Mouse (Mus musculus) thymus, adult 2 months (tissue): Measurements from ENCODE around the gene Gdf1. TPM values are rescaled to one million over a fixed set of nuclear protein-coding genes. Genes with fewer than 3 reads are reported as not detected.

ENCODE experiments used
- DNase-seq: peaks from one replicate; pipeline ENCODE4 v3.0.0; 2021
- H3K27ac ChIP-seq: fragments of 200-500 bp; 2 replicates; pipeline ENCODE4 v1.5.1; 2012; ENCODE audit warnings: low read length, control low read depth; ENCODE audit not compliant: control insufficient read depth, insufficient read depth
- H3K27me3 ChIP-seq: fragments of 200-500 bp; 2 replicates; pipeline ENCODE4 v1.6.1; 2012; ENCODE audit warnings: mild to moderate bottlenecking, low read length, moderate library complexity, mixed read lengths; ENCODE audit not compliant: control insufficient read depth, insufficient read depth
- H3K36me3 ChIP-seq: fragments of 200-500 bp; 2 replicates; pipeline ENCODE4 v1.6.1; 2012; ENCODE audit warnings: mild to moderate bottlenecking, low read length, moderate library complexity; ENCODE audit not compliant: control insufficient read depth, insufficient read depth
- H3K4me1 ChIP-seq: fragments of 200-500 bp; replicated peaks from 2 replicates; pipeline ENCODE4 v1.6.1; 2012; ENCODE audit warnings: low read length; ENCODE audit not compliant: control insufficient read depth, insufficient read depth
- H3K4me3 ChIP-seq: fragments of 200-500 bp; 2 replicates; pipeline ENCODE4 v1.5.1; 2012; ENCODE audit warnings: mild to moderate bottlenecking, low read length, control low read depth, moderate library complexity; ENCODE audit not compliant: control insufficient read depth, insufficient read depth
- CTCF ChIP-seq: fragments of 200-500 bp; IDR thresholded peaks from 2 replicates; pipeline ENCODE4 v1.5.1; 2012; ENCODE audit warnings: mild to moderate bottlenecking, control low read depth, low read length, moderate library complexity, borderline replicate concordance; ENCODE audit not compliant: control insufficient read depth, poor library complexity, insufficient read depth; ENCODE audit errors: extremely low read depth
- POLR2A ChIP-seq: fragments of 200-500 bp; IDR thresholded peaks from 2 replicates; pipeline ENCODE4 v1.6.1; 2012; ENCODE audit warnings: mild to moderate bottlenecking, low read length, control low read depth, moderate library complexity; ENCODE audit not compliant: control insufficient read depth, poor library complexity, insufficient read depth; ENCODE audit errors: extremely low read depth
- WGBS: fragments of 180-500 bp; shearing (Covaris S2); methylation state at CpG from one replicate; pipeline ENCODE4 v1.1.7; 2018; 5-methylcytosine and 5-hydroxymethylcytosine counted together
- polyA plus RNA-seq: library from polyadenylated mRNA; depleted of rRNA; stranded (reverse); fragments of >200 nt; gene quantifications from 2 replicates; pipeline ENCODE4 v1.2.3, GENCODE M21; 2012

Gdf1 gene
- polyA plus RNA-seq, 1 experiment: 0.13 TPM

- DNase-seq: no peak
- Histone ChIP-seq H3K27me3 (no peaks in the 10 kb centered on the region), H3K36me3 (peaks cover 83% of the 10 kb centered on the region), H3K4me3 (no peak overlapping the region), H3K4me1 (no peaks in the 10 kb centered on the region), H3K27ac (no peak overlapping the region)
- TF ChIP-seq POLR2A (no peak), CTCF (no peak)
- 95% methylated on average over 7 of the region's 7 CpGs for WGBS
These were observed 11.0 kb downstream of the Gdf1 start for GRCm38 (mm10) chr8:70340659-70341058.

DNA sequence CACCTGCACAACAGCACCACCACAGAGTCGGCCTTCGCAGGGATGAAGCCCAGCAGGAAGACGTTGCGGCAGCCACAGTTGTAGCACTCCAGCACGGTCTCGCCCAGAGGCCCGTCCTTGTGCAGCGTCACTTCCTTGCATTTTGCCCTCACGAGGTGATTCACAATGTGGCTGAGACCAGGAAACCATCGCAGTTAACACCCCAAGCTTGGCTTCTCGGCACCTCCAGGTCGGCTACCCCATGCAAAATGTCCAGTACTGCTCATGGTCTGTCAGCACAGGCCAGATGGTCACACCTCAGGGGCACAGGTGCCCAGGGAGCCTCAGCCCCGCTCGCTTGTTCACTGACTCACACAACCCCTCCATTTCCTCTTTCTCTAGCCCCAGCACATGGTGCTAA lies 12.4 kb downstream of the Gdf1 start:
- Histone ChIP-seq H3K27me3 (no peaks in the 10 kb centered on the region), H3K4me3 (no peak overlapping the region), H3K4me1 (peaks cover 5% of the 10 kb centered on the region; the same call in 1 of the 2 replicates), H3K27ac (no peak overlapping the region), H3K36me3 (peaks cover 70% of the 10 kb centered on the region)
- TF ChIP-seq POLR2A (no peak), CTCF (no peak)
- no peak for DNase-seq
- WGBS: 68% methylated on average over 14 of the region's 14 CpGs

GRCm38 (mm10) chr8:70343076-70343475 lies 13.5 kb downstream of the Gdf1 start:
- Histone ChIP-seq H3K4me3 (no peak overlapping the region), H3K27me3 (no peaks in the 10 kb centered on the region), H3K4me1 (peaks cover 5% of the 10 kb centered on the region; the same call in 1 of the 2 replicates), H3K27ac (no peak overlapping the region), H3K36me3 (peaks cover 59% of the 10 kb centered on the region)
- TF ChIP-seq CTCF: no peak
- TF ChIP-seq POLR2A: no peak
- DNase-seq: no peak
- 97% methylated on average over 7 of the region's 7 CpGs for WGBS

DNA sequence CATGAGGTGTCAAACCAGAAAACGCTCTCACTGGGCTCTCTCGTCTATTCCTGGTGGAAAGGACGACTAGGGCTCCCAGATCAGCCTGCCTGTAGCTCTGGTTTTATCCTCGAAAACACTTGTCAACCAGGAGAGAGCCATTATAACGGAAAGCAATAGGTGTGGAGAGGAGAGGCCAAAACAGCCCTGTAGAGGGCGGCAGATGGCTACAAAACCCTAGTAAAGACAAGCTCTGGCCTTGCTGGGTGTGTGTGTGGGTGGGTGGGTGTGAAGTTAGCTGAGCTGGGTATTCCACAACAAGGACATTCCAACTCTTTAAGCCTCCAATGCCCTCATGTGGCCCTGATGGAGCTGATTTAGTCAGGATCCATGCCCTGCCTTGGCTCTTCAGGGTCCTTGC lies 14.1 kb downstream of the Gdf1 start:
- H3K36me3 ChIP-seq: peaks cover 53% of the 10 kb centered on the region
- H3K27me3 ChIP-seq: no peaks in the 10 kb centered on the region
- H3K4me3 ChIP-seq: no peak overlapping the region
- DNase-seq: peak; percentile 31
- H3K4me1 ChIP-seq: peaks cover 5% of the 10 kb centered on the region; the same call in 1 of the 2 replicates
- WGBS: 83% methylated on average over 6 of the region's 6 CpGs
- TF ChIP-seq CTCF: no peak
- TF ChIP-seq POLR2A: no peak
- H3K27ac ChIP-seq: no peak overlapping the region

- Histone ChIP-seq H3K36me3 (peaks cover 47% of the 10 kb centered on the region), H3K27ac (no peak overlapping the region), H3K4me1 (peaks cover 5% of the 10 kb centered on the region; the same call in 1 of the 2 replicates), H3K4me3 (no peak overlapping the region), H3K27me3 (no peaks in the 10 kb centered on the region)
- no peak for DNase-seq
- TF ChIP-seq POLR2A: no peak
- WGBS: 89% methylated on average over 2 of the region's 2 CpGs
These were observed 14.7 kb downstream of the Gdf1 start for GRCm38 (mm10) chr8:70344279-70344678.

DNA sequence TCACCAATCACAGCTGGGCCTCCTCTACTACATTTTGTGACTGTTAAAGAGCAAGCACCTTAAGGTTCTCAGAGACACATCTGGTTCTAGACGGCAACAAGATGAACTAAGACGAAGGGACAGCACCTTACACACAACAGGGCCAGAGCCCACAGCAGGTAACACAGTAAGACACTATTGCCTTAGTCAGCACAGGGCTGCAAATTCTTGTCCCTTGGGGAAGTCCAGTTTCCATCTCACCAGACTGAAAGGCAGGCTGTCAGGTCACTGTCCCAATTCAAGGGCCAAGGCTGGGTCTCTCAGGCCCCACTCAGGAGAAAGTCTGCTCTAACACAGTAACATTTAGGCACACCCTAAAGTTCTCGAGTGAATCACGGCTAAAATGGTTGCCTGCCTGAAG lies 17.8 kb downstream of the Gdf1 start:
- Histone ChIP-seq H3K4me3 (no peak overlapping the region), H3K27me3 (no peaks in the 10 kb centered on the region), H3K36me3 (peaks cover 18% of the 10 kb centered on the region), H3K27ac (no peak overlapping the region), H3K4me1 (peaks cover 27% of the 10 kb centered on the region)
- DNase-seq: no peak
- TF ChIP-seq CTCF (no peak), POLR2A (no peak)
- WGBS: 89% methylated on average over 4 of the region's 4 CpGs

DNA sequence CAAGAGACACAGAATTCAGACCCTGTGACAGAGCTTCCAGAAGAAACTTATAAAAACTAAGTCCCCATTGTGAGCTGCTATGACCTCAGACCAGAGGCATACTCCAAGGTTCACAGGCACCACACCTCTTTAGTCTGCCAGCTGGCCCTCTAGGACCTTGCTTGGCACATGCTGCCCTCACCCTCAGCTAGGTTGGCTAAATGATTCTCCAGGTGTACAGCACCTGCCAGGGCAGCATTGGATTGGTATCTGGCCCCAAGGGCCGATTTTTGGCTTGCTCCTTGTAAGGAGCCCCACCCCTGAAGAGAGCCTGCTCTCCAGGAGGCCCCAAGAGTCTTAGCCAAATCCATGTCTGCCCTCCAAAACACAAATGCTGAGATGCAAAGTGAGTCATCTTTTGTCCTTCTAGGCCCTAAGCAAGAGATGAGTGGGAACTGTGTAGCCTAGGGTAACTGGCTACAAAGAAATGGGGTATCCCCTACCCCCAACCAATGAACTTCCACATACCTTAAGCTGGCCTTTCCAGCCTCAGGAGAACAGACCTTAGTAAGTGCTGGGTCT lies 18.3 kb downstream of the Gdf1 start:
- Histone ChIP-seq H3K27me3 (no peaks in the 10 kb centered on the region), H3K4me1 (peaks cover 27% of the 10 kb centered on the region), H3K27ac (no peak overlapping the region), H3K4me3 (no peak overlapping the region), H3K36me3 (peaks cover 13% of the 10 kb centered on the region)
- TF ChIP-seq POLR2A (no peak), CTCF (no peak)
- 70% methylated on average over 1 of the region's 1 CpGs for WGBS
- DNase-seq: no peak
